Comparison of ENCODE assay signal across 27 mouse cellular contexts in genomic region chr8:67572380-67572779, GRCm38 (mm10). TPM values are rescaled to one million over a fixed set of nuclear protein-coding genes. Genes with fewer than 3 reads are reported as not detected.
"Had no signal": no experiment of that assay in that cellular context is flagged by ENCODE, and none has a peak within 500 bp of the region (broad histone marks: within the 10 kb centered on the region; RNA-seq: fewer than 3 reads in every experiment).

No protein-coding gene starts in this region.

- ATAC-seq: intestine, embryonic 15.5 days; midbrain, embryonic 15.5 days had no signal

- DNase-seq: kidney, adult 11 months; kidney, adult 8-10 months; kidney, postnatal 10 days; kidney, postnatal 36 days; left cerebral cortex, postnatal 4 days; lung, adult 2 months; lung, postnatal 14 days; lung, postnatal 4 days; right cerebral cortex, adult 18-20 months; right cerebral cortex, postnatal 14 days; right cerebral cortex, postnatal 4 days; thymus, postnatal 25 days had no signal

- H3K36me3 ChIP-seq: intestine, embryonic 15.5 days; kidney, embryonic 15.5 days; limb, embryonic 12.5 days; limb, embryonic 15.5 days; midbrain, embryonic 12.5 days; midbrain, embryonic 15.5 days; neural tube, embryonic 12.5 days; neural tube, embryonic 15.5 days; stomach, embryonic 15.5 days had no signal

- H3K27me3 ChIP-seq: intestine, embryonic 15.5 days; kidney, embryonic 15.5 days; limb, embryonic 12.5 days; limb, embryonic 15.5 days; midbrain, embryonic 12.5 days; midbrain, embryonic 15.5 days; neural tube, embryonic 12.5 days; neural tube, embryonic 15.5 days; stomach, embryonic 15.5 days had no signal

- H3K27ac ChIP-seq: intestine, embryonic 15.5 days; kidney, embryonic 15.5 days; limb, embryonic 12.5 days; limb, embryonic 15.5 days; midbrain, embryonic 12.5 days; midbrain, embryonic 15.5 days; neural tube, embryonic 12.5 days; neural tube, embryonic 15.5 days; stomach, embryonic 15.5 days had no signal

- H3K4me3 ChIP-seq: intestine, embryonic 15.5 days; kidney, embryonic 15.5 days; limb, embryonic 12.5 days; limb, embryonic 15.5 days; midbrain, embryonic 12.5 days; midbrain, embryonic 15.5 days; neural tube, embryonic 12.5 days; neural tube, embryonic 15.5 days; stomach, embryonic 15.5 days had no signal

- H3K4me1 ChIP-seq: intestine, embryonic 15.5 days; kidney, embryonic 15.5 days; limb, embryonic 12.5 days; limb, embryonic 15.5 days; midbrain, embryonic 12.5 days; midbrain, embryonic 15.5 days; neural tube, embryonic 12.5 days; neural tube, embryonic 15.5 days; stomach, embryonic 15.5 days had no signal

- H3K9ac ChIP-seq: intestine, embryonic 15.5 days; kidney, embryonic 15.5 days; limb, embryonic 12.5 days; limb, embryonic 15.5 days; midbrain, embryonic 12.5 days; midbrain, embryonic 15.5 days; neural tube, embryonic 12.5 days; neural tube, embryonic 15.5 days; stomach, embryonic 15.5 days had no signal

- H3K4me2 ChIP-seq: intestine, embryonic 15.5 days; kidney, embryonic 15.5 days; limb, embryonic 12.5 days; limb, embryonic 15.5 days; midbrain, embryonic 12.5 days; midbrain, embryonic 15.5 days; neural tube, embryonic 12.5 days; neural tube, embryonic 15.5 days; stomach, embryonic 15.5 days had no signal

- H3K9me3 ChIP-seq: intestine, embryonic 15.5 days; kidney, embryonic 15.5 days; limb, embryonic 12.5 days; limb, embryonic 15.5 days; midbrain, embryonic 12.5 days; midbrain, embryonic 15.5 days; neural tube, embryonic 12.5 days; neural tube, embryonic 15.5 days; stomach, embryonic 15.5 days had no signal

RNA-seq across cellular contexts. Expression of gene Nat3, which starts 48.7 kb away (rescaled TPM):
- total RNA-seq: layer of hippocampus, postnatal 14 days; left cerebral cortex, adult 8-10 months; left cerebral cortex, postnatal 14 days; left cerebral cortex, postnatal 4 days; megakaryocyte, adult 5-6 weeks had no signal
- polyA plus RNA-seq: intestine, embryonic 15.5 days; kidney, embryonic 15.5 days; limb, embryonic 12.5 days; limb, embryonic 15.5 days; lung, adult 2 months; lung, embryonic 16.5 days; midbrain, embryonic 12.5 days; midbrain, embryonic 15.5 days; neural tube, embryonic 12.5 days; neural tube, embryonic 15.5 days; stomach, embryonic 15.5 days; thymus, postnatal 0 days had no signal
